Mouse (Mus musculus) frontal cortex, adult (tissue): ENCODE measurements around the gene Ntan1.
"Not testable (repeated sequence)": the region's sequence is repeated elsewhere in the genome, so short reads cannot be mapped to it uniquely, and the experiment has no call there.

Source experiments
- ATAC-seq: cut with Nextera tagmentation; 2 replicates; pipeline ENCODE4 v1.9.2; 2017; ENCODE audit warnings: mild to moderate bottlenecking, moderate library complexity, mixed read lengths; ENCODE audit not compliant: low TSS enrichment

Ntan1 gene

GRCm38 (mm10) chr16:13818560-13819393, at the start of gene Ntan1:
Ntan1 (plus strand) TSS chr16:13818845.
- peak; percentile 88 for ATAC-seq

GRCm38 (mm10) chr16:13771603-13772002, 47.0 kb upstream of the Ntan1 start:
- not testable (repeated sequence) for ATAC-seq

- ATAC-seq = not testable (repeated sequence)
Observed at GRCm38 (mm10) chr16:13772051-13772450, 46.6 kb upstream of the Ntan1 start.

GRCm38 (mm10) chr16:13774011-13774410, 44.6 kb upstream of the Ntan1 start:
- not testable (repeated sequence) for ATAC-seq

- not testable (repeated sequence) for ATAC-seq
Observed at GRCm38 (mm10) chr16:13774651-13775050, 44.0 kb upstream of the Ntan1 start.

- ATAC-seq = peak; percentile 99
Observed at GRCm38 (mm10) chr16:13780353-13781036, 38.1 kb upstream of the Ntan1 start, which contains the start of gene Rrn3. Rrn3 (plus strand) TSS chr16:13780708.

- no peak for ATAC-seq
Observed at GRCm38 (mm10) chr16:13781216-13781615, 37.4 kb upstream of the Ntan1 start.

- no peak for ATAC-seq
Observed at GRCm38 (mm10) chr16:13785932-13786331, 32.7 kb upstream of the Ntan1 start.

- not testable (repeated sequence) for ATAC-seq
Observed at GRCm38 (mm10) chr16:13793441-13793840, 25.2 kb upstream of the Ntan1 start.

- no peak for ATAC-seq
Observed at GRCm38 (mm10) chr16:13796746-13797175, 21.9 kb upstream of the Ntan1 start.

- ATAC-seq = no peak
Observed at GRCm38 (mm10) chr16:13801231-13801630, 17.4 kb upstream of the Ntan1 start.

GRCm38 (mm10) chr16:13804666-13805065, 14.0 kb upstream of the Ntan1 start:
- ATAC-seq = peak; percentile 93

- ATAC-seq = no peak
Observed at GRCm38 (mm10) chr16:13807616-13808015, 11.0 kb upstream of the Ntan1 start.

- ATAC-seq = no peak
Observed at GRCm38 (mm10) chr16:13808410-13808809, 10.2 kb upstream of the Ntan1 start.

GRCm38 (mm10) chr16:13812152-13812551, 6.5 kb upstream of the Ntan1 start:
- ATAC-seq = no peak

- ATAC-seq = no peak
Observed at GRCm38 (mm10) chr16:13813200-13813599, 5.4 kb upstream of the Ntan1 start.

- ATAC-seq = peak; percentile 24
Observed at GRCm38 (mm10) chr16:13819394-13819743, 724 bp downstream of the Ntan1 start.

- ATAC-seq = 0 out of 2 replicates have a peak, but pooled peaks have one; percentile 6
Observed at GRCm38 (mm10) chr16:13819806-13820500, 1.3 kb downstream of the Ntan1 start.

GRCm38 (mm10) chr16:13820771-13821170, 2.1 kb downstream of the Ntan1 start:
- ATAC-seq = no peak

GRCm38 (mm10) chr16:13825781-13826490, 7.3 kb downstream of the Ntan1 start:
- ATAC-seq = no peak

- ATAC-seq = no peak
Observed at GRCm38 (mm10) chr16:13826511-13826910, 7.9 kb downstream of the Ntan1 start.

GRCm38 (mm10) chr16:13830444-13830843, 11.8 kb downstream of the Ntan1 start:
- no peak for ATAC-seq
